Mouse (Mus musculus) B cell, adult 2 months (primary cell): ENCODE data around the gene Apobr.

Experiments used
- DNase-seq, 2 experiments: peaks; one replicate each; pipeline ENCODE4 v3.0.0; 2022

Apobr gene

DNA sequence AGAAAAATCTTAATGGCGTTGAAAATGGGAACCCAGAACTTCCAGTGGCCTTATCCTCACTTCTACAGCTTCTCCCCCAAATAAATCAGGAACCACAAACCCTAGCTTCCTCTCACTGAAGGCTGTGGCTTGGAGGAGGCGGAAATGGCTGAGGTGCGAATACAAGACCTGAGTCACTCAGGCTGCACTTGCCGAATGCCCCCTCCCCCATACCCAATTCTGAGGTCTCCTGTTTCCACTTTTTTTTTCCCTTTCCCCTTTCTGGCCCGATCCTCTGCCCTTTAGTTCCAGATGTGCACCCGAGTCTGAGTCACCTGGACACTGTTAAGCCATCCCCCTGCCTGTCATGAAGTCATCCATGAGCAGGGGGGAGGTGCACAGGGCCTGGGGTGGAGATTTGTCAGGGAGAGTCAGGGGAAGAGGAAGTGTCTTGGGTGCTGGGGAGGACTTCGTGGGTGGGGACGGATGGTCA lies at the start of gene Apobr:
Gene Apobr (plus strand): TSS at position 437 of the 472 bp plus-strand sequence.
- peak; percentile 20 to 28 for DNase-seq

DNA sequence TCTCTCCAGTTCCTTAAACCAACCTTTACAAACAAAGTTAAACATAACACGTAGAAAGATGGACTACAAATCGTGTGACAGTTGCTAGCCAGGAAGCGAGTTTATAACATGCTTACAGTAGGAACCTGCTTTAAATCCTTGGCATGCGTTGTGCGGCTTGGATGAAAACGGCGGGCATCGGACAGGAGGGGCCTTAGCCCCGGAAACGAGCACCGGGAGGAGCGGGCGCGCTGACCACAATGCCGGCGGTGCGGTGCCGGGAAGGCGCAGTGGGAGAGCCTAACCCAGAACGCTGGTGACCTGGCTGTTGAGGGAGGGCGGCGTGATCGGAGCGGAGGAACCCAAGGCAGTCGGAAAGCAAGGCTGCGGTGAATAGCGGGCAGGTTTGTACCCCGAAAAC lies 49.0 kb upstream of the Apobr start:
- peak; percentile 12 to 17 for DNase-seq

GRCm38 (mm10) chr7:126536466-126536865 lies 48.3 kb upstream of the Apobr start:
- DNase-seq = no peak

DNA sequence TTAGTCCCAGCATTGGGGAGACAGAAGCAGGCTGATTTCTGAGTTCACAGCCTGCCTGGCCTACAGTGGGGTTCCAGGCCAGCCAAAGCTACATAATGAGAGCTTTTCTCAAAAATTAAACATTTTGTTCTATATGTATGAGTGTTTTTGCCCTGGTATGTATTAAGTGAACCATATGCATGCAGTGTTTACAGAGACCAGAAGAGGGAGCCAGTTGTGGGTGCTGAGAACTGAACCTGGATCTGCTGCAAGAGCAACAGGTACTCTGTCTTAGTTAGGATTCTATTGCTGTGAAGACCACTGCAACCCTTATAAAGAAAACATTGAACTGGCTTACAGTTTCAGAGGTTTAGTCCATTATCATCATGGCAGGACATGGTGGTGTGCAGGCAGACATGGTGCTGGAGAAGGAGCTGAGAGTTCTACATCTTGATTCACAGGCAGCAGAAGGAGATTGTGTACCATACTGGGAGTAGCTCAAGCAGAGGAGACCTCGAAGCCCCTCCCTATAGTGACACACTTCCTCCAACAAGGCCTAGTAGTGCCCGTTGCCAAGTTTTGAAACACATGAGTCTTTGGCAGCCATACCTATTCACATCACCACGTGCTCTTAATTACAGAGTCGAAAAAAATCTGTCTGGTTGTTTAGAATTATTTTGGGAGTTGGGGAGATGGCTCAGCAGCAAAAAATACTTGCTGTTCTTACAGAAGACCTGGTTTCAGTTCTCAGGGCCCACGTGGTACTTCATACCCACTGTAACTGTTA lies 46.7 kb upstream of the Apobr start:
- peak; percentile 57 to 62 for DNase-seq

GRCm38 (mm10) chr7:126541661-126542060 lies 43.1 kb upstream of the Apobr start:
- DNase-seq = no peak

DNA sequence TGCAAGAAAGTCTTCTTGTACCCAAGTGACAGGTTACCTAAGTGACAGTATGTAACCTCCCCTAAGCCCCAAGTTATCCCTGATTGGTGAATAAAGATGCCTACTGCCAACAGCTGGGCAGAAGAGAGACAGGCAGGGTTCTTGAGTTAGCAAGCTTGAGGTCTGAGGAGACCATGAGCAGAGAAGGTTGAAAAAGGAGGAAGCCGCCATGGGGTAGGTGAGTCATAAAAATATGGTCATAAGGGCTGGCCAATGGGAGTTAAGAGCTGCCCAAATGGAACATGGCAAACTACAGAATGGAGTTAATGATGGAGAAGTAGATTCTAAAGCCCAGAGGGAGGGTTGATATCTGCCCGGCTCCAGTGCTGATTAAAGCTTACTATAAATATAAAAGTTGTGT lies 39.1 kb upstream of the Apobr start:
- DNase-seq = no peak

GRCm38 (mm10) chr7:126554796-126555195 lies 29.9 kb upstream of the Apobr start:
- DNase-seq = peak; percentile 35 to 48

DNA sequence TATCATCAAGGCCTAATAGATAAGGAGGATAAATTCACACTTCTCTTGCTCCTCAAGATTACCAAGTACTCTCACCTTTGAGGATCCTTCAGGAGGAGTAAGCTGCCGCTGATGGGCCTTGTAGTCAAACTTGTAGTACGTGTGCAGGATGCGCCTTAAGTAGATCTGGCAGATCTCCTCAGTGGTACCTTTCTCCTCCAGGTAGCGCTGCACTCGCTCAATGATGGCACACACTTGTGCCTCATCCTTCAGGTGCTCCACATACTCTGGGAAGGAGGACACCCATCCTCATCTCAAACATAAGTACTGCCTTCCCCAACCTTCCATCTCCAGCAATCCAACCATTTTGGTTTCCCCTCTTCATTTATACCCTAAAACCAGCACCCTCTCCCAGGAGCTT lies 28.1 kb upstream of the Apobr start:
- no peak for DNase-seq

- DNase-seq = no peak
Measured at GRCm38 (mm10) chr7:126565693-126566092, 19.0 kb upstream of the Apobr start.

- DNase-seq = peak; percentile 86 to 89
Measured at GRCm38 (mm10) chr7:126566094-126566765, 18.5 kb upstream of the Apobr start, which contains the start of gene Eif3c. Eif3c (minus strand) TSS chr7:126566411.

DNA sequence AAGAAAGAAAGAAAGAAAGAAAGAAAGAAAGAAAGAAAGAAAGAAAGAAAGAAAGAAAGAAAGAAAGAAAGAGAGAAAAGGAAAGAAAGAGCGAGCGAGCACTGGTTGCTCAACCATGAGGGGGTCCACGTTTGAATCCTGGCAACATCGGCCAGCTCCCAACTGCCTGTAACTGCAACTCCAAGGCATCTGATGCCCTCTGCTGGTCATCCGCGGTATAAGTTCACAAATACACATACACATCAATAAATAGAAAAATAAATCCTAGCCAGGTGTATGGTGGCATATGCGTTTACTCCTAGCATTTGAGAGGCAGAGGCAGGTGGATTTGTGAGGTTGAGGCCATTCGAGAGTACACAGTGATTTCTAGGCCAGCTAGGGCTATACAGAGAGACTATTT lies 7.8 kb upstream of the Apobr start:
- peak; percentile 64 to 68 for DNase-seq

GRCm38 (mm10) chr7:126579172-126579571 lies 5.6 kb upstream of the Apobr start:
- DNase-seq = peak; percentile 64 to 65

DNA sequence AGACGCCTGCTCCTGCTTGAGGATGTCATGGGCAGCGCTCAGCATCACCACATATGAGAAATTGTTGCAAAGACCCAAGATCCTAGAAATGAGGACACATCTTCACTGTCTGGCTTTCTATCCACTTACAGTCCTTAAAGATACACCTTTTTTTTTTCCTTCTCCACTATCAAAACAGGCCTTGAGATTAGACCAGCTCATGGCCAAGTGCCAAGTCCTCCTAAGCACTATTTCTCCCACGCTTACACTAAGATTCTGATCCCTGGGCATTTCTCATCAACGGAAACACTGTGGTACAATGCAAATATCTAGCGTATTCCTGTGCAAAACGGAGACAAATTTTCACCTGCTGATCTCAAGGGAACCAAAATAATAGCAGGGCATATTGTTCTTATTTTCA lies 3.1 kb upstream of the Apobr start:
- no peak for DNase-seq

GRCm38 (mm10) chr7:126582759-126583158 lies 2.0 kb upstream of the Apobr start:
- no peak for DNase-seq

GRCm38 (mm10) chr7:126583251-126583709 lies 1.5 kb upstream of the Apobr start:
- DNase-seq = peak; percentile 84 to 85

GRCm38 (mm10) chr7:126583761-126584160 lies 981 bp upstream of the Apobr start:
- DNase-seq = no peak

DNA sequence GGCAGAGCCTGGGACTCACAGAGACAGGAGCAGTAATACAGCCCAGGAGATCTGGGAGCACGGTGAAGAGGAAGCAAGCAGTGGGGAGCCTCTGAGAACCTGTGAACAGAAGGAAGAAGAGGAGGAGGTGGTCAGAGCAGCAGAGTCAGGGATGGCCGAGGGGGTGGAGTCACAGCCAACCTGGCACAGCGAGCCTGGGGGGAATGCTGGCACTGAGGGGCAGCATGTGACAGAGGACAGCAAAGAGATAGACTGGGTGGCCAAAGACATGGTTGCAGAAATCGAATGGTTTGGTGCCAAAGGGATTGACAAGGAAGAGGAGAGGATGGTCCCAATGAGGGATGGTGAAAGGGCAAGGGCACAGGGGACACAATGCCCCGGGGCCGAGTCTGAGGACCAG lies 975 bp downstream of the Apobr start, which contains the start of gene Cln3:
Gene Cln3 (minus strand): TSS at position 101 of the 400 bp plus-strand sequence.
- DNase-seq = no peak

GRCm38 (mm10) chr7:126586839-126587238 lies 2.1 kb downstream of the Apobr start:
- DNase-seq = no peak

- no peak for DNase-seq
Measured at GRCm38 (mm10) chr7:126587779-126588178, 3.0 kb downstream of the Apobr start.

DNA sequence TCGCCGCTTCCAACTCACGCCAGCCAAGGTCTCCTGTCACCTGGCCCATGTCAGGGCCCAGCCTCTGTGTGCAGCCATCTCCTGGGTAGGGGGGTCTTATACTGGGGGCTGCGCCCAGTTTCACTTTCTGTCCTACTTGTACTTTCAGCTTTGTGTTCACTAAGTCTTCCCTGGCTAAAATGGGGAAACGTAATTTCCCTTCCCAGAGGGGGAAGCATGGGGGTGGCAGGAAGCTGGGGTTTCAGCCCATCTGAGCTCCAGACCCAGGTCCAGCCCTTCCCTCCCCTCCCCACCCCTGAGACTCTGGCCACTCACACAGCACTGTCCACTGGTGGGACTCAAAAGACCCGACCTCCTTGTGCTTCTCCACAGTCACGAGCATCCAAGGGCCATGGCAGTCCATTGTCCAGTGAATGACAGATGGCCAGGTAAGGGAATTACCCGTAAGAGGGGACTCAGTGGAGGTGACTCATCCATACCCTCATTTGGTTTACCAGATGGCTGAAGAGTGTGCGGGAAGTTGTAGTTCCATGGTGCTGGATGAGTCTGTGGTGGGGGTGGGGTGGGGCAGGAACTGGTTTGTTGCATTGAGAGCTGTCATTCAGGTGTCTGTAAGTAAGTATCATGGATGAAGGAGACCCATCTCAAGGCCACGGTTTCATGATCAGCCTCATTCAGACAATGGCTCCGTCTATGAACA lies 10.3 kb downstream of the Apobr start, which contains the start of gene Il27:
Gene Il27 (minus strand): TSS at position 80 of the 700 bp plus-strand sequence.
- no peak for DNase-seq

- DNase-seq = no peak
Measured at GRCm38 (mm10) chr7:126595890-126596289, 11.1 kb downstream of the Apobr start.

DNA sequence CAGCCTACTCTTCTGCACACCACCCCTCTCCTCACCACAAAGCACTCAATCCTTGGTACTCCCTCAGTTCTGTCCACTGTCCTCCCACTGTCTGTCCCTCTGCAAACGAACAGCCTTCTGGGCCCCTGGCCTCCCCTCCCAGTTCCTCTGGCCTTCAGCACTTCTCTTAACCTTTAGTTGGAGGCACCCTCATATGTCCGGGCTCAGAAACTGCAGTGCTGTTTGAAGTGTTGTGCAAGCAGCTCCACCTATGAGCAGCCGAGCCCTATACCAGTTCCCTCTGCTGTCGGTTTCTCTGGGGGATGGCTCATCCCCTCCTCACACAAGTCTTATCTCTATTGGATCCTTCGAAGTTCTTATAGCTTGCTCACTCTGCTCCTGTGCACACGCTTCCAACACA lies 11.7 kb downstream of the Apobr start:
- DNase-seq = no peak

DNA sequence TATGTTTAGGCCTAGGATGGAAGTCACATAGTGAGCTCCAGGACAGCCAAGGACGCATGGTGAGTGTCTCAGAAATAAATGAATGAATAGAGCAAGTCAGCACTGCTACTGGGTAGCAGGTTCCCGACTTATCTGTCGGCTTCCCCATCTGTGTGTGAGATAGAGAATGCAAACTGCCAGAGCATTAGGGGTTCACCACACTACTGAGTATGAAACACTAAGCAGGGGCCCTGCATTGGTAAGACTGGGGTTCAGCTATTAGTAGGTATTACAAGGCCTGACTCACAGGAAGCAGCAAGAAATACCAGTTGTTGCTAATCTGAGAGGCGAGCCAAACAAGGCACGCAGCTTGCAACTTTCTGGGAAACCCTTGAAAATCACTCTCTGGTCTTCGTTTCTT lies 14.2 kb downstream of the Apobr start:
- no peak for DNase-seq
